Mouse (Mus musculus) MEL (cell line): Measurements from ENCODE around the gene Hoxa1. TPM values are rescaled to one million over a fixed set of nuclear protein-coding genes. Genes with fewer than 3 reads are reported as not detected.

ENCODE experiments used
- DNase-seq: peaks from one replicate; pipeline ENCODE4 v3.0.0; 2011; ENCODE audit warnings: low read depth, low spot score
- H3K27ac ChIP-seq: 2 replicates; pipeline ENCODE4 v1.5.1; 2012; ENCODE audit warnings: low read depth, mild to moderate bottlenecking, control low read depth, low read length, moderate library complexity; ENCODE audit not compliant: control insufficient read depth
- H3K27me3 ChIP-seq, 2 experiments: fragments of 150-350 bp in 1 of 2; sonication (generic) in 1 of 2; 2 replicates each; pipeline ENCODE4 v1.6.1; 2012; ENCODE audit warnings: low read length in 2 of 2, mild to moderate bottlenecking in 2 of 2, improper control_type of control experiment in 1 of 2, moderate library complexity in 1 of 2; ENCODE audit not compliant: insufficient read depth in 2 of 2, control insufficient read depth in 1 of 2
- H3K36me3 ChIP-seq, 2 experiments: 2 replicates each; pipeline ENCODE4 v1.6.1; 2012 to 2014; ENCODE audit warnings: low read length in 2 of 2, improper control_type of control experiment in 1 of 2, inconsistent platforms in 1 of 2, mild to moderate bottlenecking in 1 of 2; ENCODE audit not compliant: insufficient read depth in 2 of 2, control insufficient read depth in 1 of 2
- H3K4me1 ChIP-seq, 2 experiments: fragments of 150-350 bp in 1 of 2; sonication (generic) in 1 of 2; 2 replicates each; pipeline ENCODE4 v1.6.1; 2012; ENCODE audit warnings: low read length in 2 of 2, improper control_type of control experiment in 1 of 2, mild to moderate bottlenecking in 1 of 2; ENCODE audit not compliant: insufficient read depth in 2 of 2, control insufficient read depth in 1 of 2
- H3K4me3 ChIP-seq, 2 experiments: fragments of 150-350 bp in 1 of 2; sonication (generic) in 1 of 2; 2 replicates each; pipeline ENCODE4 v1.5.1; 2012; ENCODE audit warnings: low read depth in 2 of 2, low read length in 2 of 2, mild to moderate bottlenecking in 2 of 2, moderate library complexity in 2 of 2, control low read depth in 1 of 2, improper control_type of control experiment in 1 of 2; ENCODE audit not compliant: control insufficient read depth in 1 of 2, insufficient read depth in 1 of 2
- H3K79me2 ChIP-seq: 2 replicates; pipeline ENCODE4 v1.6.1; 2012; ENCODE audit warnings: mild to moderate bottlenecking, low read length, moderate library complexity; ENCODE audit not compliant: control insufficient read depth, poor library complexity, insufficient read depth
- H3K9ac ChIP-seq: 2 replicates; pipeline ENCODE4 v1.6.1; 2012; ENCODE audit warnings: low read depth, mild to moderate bottlenecking, control low read depth, low read length, moderate library complexity; ENCODE audit not compliant: control insufficient read depth, poor library complexity, severe bottlenecking
- H3K9me3 ChIP-seq: fragments of 150-350 bp; sonication (generic); replicated peaks from 2 replicates; pipeline ENCODE4 v1.6.1; 2012; ENCODE audit warnings: mild to moderate bottlenecking, low read length, improper control_type of control experiment, moderate library complexity; ENCODE audit not compliant: insufficient read depth
- EP300 ChIP-seq, 2 experiments: IDR thresholded peaks; 2 replicates each; pipeline ENCODE4 v1.6.1; 2011; ENCODE audit warnings: improper control_type of control experiment in 2 of 2, low read length in 2 of 2, low read depth in 1 of 2, mild to moderate bottlenecking in 1 of 2
- MAFK ChIP-seq: IDR thresholded peaks from 2 replicates; pipeline ENCODE4 v1.6.1; 2011; ENCODE audit warnings: low read depth, mild to moderate bottlenecking, low read length, improper control_type of control experiment, borderline replicate concordance
- MAZ ChIP-seq: IDR thresholded peaks from 2 replicates; pipeline ENCODE4 v1.6.1; 2012; ENCODE audit warnings: low read depth, mild to moderate bottlenecking, inconsistent platforms, low read length, improper control_type of control experiment
- MEF2A ChIP-seq: IDR thresholded peaks from 2 replicates; pipeline ENCODE4 v1.6.1; 2014; ENCODE audit warnings: low read depth, mild to moderate bottlenecking, inconsistent platforms, low read length, improper control_type of control experiment; ENCODE audit not compliant: poor library complexity, insufficient replicate concordance, severe bottlenecking; ENCODE audit errors: extremely low read depth
- NRF1 ChIP-seq: IDR thresholded peaks from 2 replicates; pipeline ENCODE4 v1.6.1; 2014; ENCODE audit warnings: low read depth, mild to moderate bottlenecking, inconsistent platforms, low read length, improper control_type of control experiment, moderate library complexity; ENCODE audit not compliant: poor library complexity, insufficient read depth, severe bottlenecking
- POLR2A ChIP-seq, 2 experiments: IDR thresholded peaks; 2 replicates each; pipeline ENCODE4 v1.6.1; 2011 to 2012; ENCODE audit warnings: low read length in 2 of 2, mild to moderate bottlenecking in 2 of 2, control low read depth in 1 of 2, improper control_type of control experiment in 1 of 2, low read depth in 1 of 2, moderate library complexity in 1 of 2; ENCODE audit not compliant: control insufficient read depth in 1 of 2, insufficient read depth in 1 of 2, poor library complexity in 1 of 2
- POLR2AphosphoS2 ChIP-seq: IDR thresholded peaks from 2 replicates; pipeline ENCODE4 v1.6.1; 2011; ENCODE audit warnings: low read length, improper control_type of control experiment
- POLR2AphosphoS5 ChIP-seq: IDR thresholded peaks from 2 replicates; pipeline ENCODE4 v1.6.1; 2012; ENCODE audit warnings: low read depth, borderline replicate concordance, mild to moderate bottlenecking, inconsistent platforms, low read length, moderate library complexity, mixed read lengths
- RCOR1 ChIP-seq: IDR thresholded peaks from 2 replicates; pipeline ENCODE4 v1.6.1; 2012; ENCODE audit warnings: low read depth, mild to moderate bottlenecking, inconsistent platforms, low read length, improper control_type of control experiment
- TAL1 ChIP-seq: IDR thresholded peaks from 2 replicates; pipeline ENCODE4 v1.6.1; 2012; ENCODE audit warnings: mild to moderate bottlenecking, inconsistent platforms, low read length, moderate library complexity, mixed read lengths
- TCF12 ChIP-seq: IDR thresholded peaks from 2 replicates; pipeline ENCODE4 v1.6.1; 2014; ENCODE audit warnings: low read depth, mild to moderate bottlenecking, inconsistent platforms, low read length, improper control_type of control experiment, moderate library complexity
- UBTF ChIP-seq: IDR thresholded peaks from 2 replicates; pipeline ENCODE4 v1.6.1; 2012; ENCODE audit warnings: low read depth, mild to moderate bottlenecking, inconsistent platforms, low read length, improper control_type of control experiment, moderate library complexity, borderline replicate concordance; ENCODE audit not compliant: insufficient read depth
- USF1 ChIP-seq: IDR thresholded peaks from 2 replicates; pipeline ENCODE4 v1.6.1; 2014; ENCODE audit warnings: low read depth, mild to moderate bottlenecking, inconsistent platforms, low read length, improper control_type of control experiment, moderate library complexity
- USF2 ChIP-seq, 2 experiments: IDR thresholded peaks; 2 replicates each; pipeline ENCODE4 v1.6.1; 2011 to 2012; ENCODE audit warnings: improper control_type of control experiment in 2 of 2, low read length in 2 of 2, borderline replicate concordance in 1 of 2, inconsistent platforms in 1 of 2, low read depth in 1 of 2, mild to moderate bottlenecking in 1 of 2; ENCODE audit not compliant: insufficient read depth in 1 of 2
- ZNF384 ChIP-seq: IDR thresholded peaks from 2 replicates; pipeline ENCODE4 v1.6.1; 2012; ENCODE audit warnings: low read depth, mild to moderate bottlenecking, inconsistent platforms, low read length, improper control_type of control experiment
- polyA plus RNA-seq, 2 experiments: library from polyadenylated mRNA; stranded (reverse) in 1 of 2; unstranded in 1 of 2; fragments of >175 nt in 1 of 2; fragments of >200 nt in 1 of 2; gene quantifications; 2 replicates each; pipeline versions ENCODE4 v1.2.1 to v1.2.4; 2012; ENCODE audit warnings: low replicate concordance in 2 of 2, low read depth in 1 of 2; ENCODE audit not compliant: insufficient read length in 2 of 2, insufficient read depth in 1 of 2, missing spikeins in 1 of 2
- total RNA-seq: library from RNA; depleted of rRNA; stranded (reverse); fragments of 300-350 nt; gene quantifications from 2 replicates; pipeline ENCODE4 v1.2.3, GENCODE M21; 2012

Gene Hoxa1
- total and polyA plus RNA-seq, 3 experiments = not detected

GRCm38 (mm10) chr6:52204050-52204752 lies 46.1 kb upstream of the Hoxa1 start, which contains the start of gene Hoxa5:
Hoxa5 (minus strand) TSS chr6:52204587.
- H3K9ac ChIP-seq = no peak within 1 kb of the TSS
- no peak within 1 kb of the TSS for H3K4me3 ChIP-seq

DNA sequence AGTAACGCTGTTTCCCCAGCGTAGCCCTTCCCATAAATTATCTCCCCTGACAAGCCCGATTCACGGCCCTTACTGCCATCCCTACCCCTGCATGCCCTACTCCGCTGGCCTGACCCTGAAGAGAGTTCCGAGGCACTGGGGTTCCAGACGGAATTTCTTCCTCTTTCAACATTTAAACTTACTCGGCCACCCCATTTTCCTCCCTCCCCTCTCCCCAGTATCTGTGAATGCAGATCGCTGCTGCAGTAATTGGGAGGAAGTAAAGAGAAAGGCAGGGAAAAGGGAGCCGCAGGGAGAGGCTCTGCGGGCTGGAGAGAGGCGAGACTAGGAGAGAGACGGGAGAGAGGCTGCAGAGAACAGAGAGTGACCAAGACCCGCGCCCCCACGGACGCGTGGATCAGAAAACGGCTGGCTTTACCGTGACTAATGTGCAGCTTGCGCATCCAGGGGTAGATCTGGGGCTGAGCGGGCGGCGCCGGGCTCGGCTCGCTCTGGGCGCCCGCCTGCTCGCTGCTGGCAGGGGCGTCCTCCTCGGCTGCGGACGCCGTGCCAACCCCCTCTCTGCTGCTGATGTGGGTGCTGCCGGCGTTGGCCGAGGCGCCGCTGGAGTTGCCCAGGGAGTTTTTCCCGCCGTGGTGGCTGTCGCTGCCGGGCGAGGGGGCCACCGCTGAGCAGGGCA lies 45.4 kb upstream of the Hoxa1 start:
- Histone ChIP-seq H3K27ac (no peak overlapping the region), H3K4me1 (no peaks in the 10 kb centered on the region), H3K9me3 (no peaks in the 10 kb centered on the region), H3K4me3 (no peak overlapping the region), H3K79me2 (no peaks in the 10 kb centered on the region; the same call in 1 of the 2 replicates), H3K9ac (no peak overlapping the region), H3K27me3 (no peaks in the 10 kb centered on the region), H3K36me3 (no peaks in the 10 kb centered on the region)
- TF ChIP-seq USF1 (no peak), UBTF (no peak), POLR2AphosphoS5 (no peak), POLR2AphosphoS2 (no peak), NRF1 (no peak), MEF2A (no peak), USF2 (IDR thresholded peaks at IDR 0.05; ENCODE audit: borderline replicate concordance in 1 of 2, insufficient read depth in 1 of 2, low read depth in 1 of 2, low read length in 2 of 2) (no peak), MAZ (no peak), TAL1 (no peak), ZNF384 (no peak)
- TF ChIP-seq, all 39 proteins: peak for 0
- DNase-seq = no peak

More at GRCm38 (mm10) chr6:52204050-52204752, 46.1 kb upstream of the Hoxa1 start, which contains the start of gene Hoxa5:
- no peaks in the 10 kb centered on the region for H3K36me3 ChIP-seq
- H3K27ac ChIP-seq = no peak within 1 kb of the TSS
- H3K79me2 ChIP-seq = no peaks in the 10 kb centered on the region; the same call in 1 of the 2 replicates
- no peak for TF ChIP-seq EP300 (IDR thresholded peaks at IDR 0.05; ENCODE audit: low read depth in 1 of 2, low read length in 2 of 2)
- TF ChIP-seq UBTF = no peak
- TF ChIP-seq POLR2AphosphoS5 = no peak
- TF ChIP-seq RCOR1 = no peak
- TF ChIP-seq POLR2A (IDR thresholded peaks at IDR 0.05; ENCODE audit: control insufficient read depth in 1 of 2, insufficient read depth in 1 of 2, low read depth in 1 of 2, low read length in 2 of 2, poor library complexity in 1 of 2) = no peak
- no peak for TF ChIP-seq TCF12
- TF ChIP-seq MAFK = no peak
- TF ChIP-seq MAZ = no peak
- H3K4me1 ChIP-seq = no peaks in the 10 kb centered on the region
- H3K9me3 ChIP-seq = no peaks in the 10 kb centered on the region
- H3K27me3 ChIP-seq = no peaks in the 10 kb centered on the region
- no peak for DNase-seq
